Mouse (Mus musculus): ENCODE data around the gene Schip1. TPM values are rescaled to one million over a fixed set of nuclear protein-coding genes. Genes with fewer than 3 reads are reported as not detected.

Gene Schip1
- polyA plus RNA-seq, 2 experiments, result 12.1 to 18.9 TPM

DNA sequence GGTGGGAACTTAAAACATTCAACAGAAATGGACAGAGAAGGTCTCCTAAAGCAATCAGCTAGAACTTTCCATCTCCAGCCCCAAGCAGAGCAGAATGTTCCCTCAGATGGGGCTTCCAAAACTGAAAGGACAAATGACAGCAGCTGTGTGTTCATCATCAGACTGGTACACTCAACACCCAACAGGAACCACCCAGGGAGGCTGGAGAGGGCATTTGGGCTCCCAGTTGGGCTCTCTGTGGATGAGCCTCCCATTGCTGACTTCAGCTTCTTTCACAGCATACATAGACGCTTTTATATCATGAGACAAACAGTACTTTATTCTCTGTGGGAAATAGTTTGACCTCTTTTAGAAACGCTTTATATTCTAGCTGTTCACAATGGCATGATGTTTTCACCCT lies 291.9 kb downstream of the Schip1 start:
- H3K27me3 ChIP-seq (ENCODE audit: control insufficient read depth, insufficient read depth, low read length), result no peaks in the 10 kb centered on the region
- 70% methylated on average over 2 of the region's 2 CpGs for WGBS
- no peak overlapping the region for H3K27ac ChIP-seq (replicated peaks; ENCODE audit: low read depth, low read length)
- H3K9ac ChIP-seq (ENCODE audit: low read depth, low read length, severe bottlenecking), result no peak overlapping the region
- no peak for TF ChIP-seq POLR2A (IDR thresholded peaks at IDR 0.05; ENCODE audit: borderline replicate concordance, extremely low read depth, insufficient read depth, insufficient read length)
- ATAC-seq (ENCODE audit: low FRiP score, low read depth) (no peak), DNase-seq (ENCODE audit: low spot score) (no peak)
- no peak overlapping the region for H3K4me3 ChIP-seq (replicated peaks; ENCODE audit: low read length)
- H3K4me2 ChIP-seq (replicated peaks; ENCODE audit: low read depth, low read length, severe bottlenecking), result no peak overlapping the region
- peaks cover under 1% of the 10 kb centered on the region; the same call in 1 of the 2 replicates for H3K4me1 ChIP-seq (ENCODE audit: control insufficient read depth, insufficient read depth, low read length)
- no peaks in the 10 kb centered on the region for H3K36me3 ChIP-seq (ENCODE audit: control insufficient read depth, insufficient read depth, low read length)
- peaks cover 6% of the 10 kb centered on the region for H3K9me3 ChIP-seq (ENCODE audit: control insufficient read depth, low read length)

DNA sequence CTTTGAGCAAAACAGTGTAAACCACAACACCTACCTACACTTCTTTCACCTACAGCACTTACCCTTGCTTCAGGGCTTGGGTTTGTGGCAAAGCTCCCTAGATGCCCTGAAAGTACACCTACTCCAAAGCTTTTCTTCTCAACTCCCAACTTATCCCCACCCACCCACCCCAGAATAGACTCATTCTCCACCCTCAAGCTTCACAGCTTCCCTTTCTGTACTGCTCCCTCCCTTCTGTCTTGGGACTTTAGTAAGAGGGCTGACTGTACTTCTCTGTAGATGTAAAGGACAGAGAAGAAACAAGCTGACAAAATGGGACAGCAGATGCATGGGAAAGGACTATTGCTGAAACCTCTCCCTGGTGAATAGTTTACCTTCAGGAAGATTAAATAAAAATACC lies 303.4 kb downstream of the Schip1 start:
- Histone ChIP-seq H3K27ac (replicated peaks; ENCODE audit: low read depth, low read length) (no peak overlapping the region), H3K9ac (ENCODE audit: low read depth, low read length, severe bottlenecking) (no peak overlapping the region), H3K4me1 (ENCODE audit: control insufficient read depth, insufficient read depth, low read length) (no peaks in the 10 kb centered on the region), H3K9me3 (ENCODE audit: control insufficient read depth, low read length) (no peaks in the 10 kb centered on the region), H3K4me2 (replicated peaks; ENCODE audit: low read depth, low read length, severe bottlenecking) (no peak overlapping the region), H3K36me3 (ENCODE audit: control insufficient read depth, insufficient read depth, low read length) (no peaks in the 10 kb centered on the region), H3K27me3 (ENCODE audit: control insufficient read depth, insufficient read depth, low read length) (no peaks in the 10 kb centered on the region), H3K4me3 (replicated peaks; ENCODE audit: low read length) (no peak overlapping the region)
- DNase-seq (ENCODE audit: low spot score), result no peak
- TF ChIP-seq POLR2A (IDR thresholded peaks at IDR 0.05; ENCODE audit: borderline replicate concordance, extremely low read depth, insufficient read depth, insufficient read length), result no peak
- no peak for ATAC-seq (ENCODE audit: low FRiP score, low read depth)

DNA sequence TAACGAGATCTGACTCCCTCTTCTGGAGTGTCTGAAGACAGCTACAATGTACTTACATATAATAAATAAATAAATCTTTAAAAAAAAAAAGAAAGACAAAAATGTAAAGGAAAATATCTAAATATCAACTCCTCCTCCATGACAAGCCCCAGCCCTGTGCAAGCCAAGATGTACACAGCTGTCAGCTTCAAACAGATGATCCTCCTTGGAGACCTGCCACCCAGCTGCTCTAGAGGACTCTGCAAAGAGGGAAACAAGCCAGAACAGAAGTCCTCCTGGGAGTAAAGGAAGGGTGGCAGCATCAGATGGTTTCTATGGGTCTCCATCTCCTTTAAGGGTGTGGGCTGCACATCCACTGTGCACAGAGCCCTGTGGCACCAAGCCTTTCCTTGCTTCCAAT lies 308.3 kb downstream of the Schip1 start:
- Histone ChIP-seq H3K4me1 (ENCODE audit: control insufficient read depth, insufficient read depth, low read length) (no peaks in the 10 kb centered on the region), H3K9me3 (ENCODE audit: control insufficient read depth, low read length) (no peaks in the 10 kb centered on the region), H3K36me3 (ENCODE audit: control insufficient read depth, insufficient read depth, low read length) (no peaks in the 10 kb centered on the region), H3K27ac (replicated peaks; ENCODE audit: low read depth, low read length) (no peak overlapping the region), H3K4me2 (replicated peaks; ENCODE audit: low read depth, low read length, severe bottlenecking) (no peak overlapping the region), H3K4me3 (replicated peaks; ENCODE audit: low read length) (no peak overlapping the region), H3K27me3 (ENCODE audit: control insufficient read depth, insufficient read depth, low read length) (no peaks in the 10 kb centered on the region), H3K9ac (ENCODE audit: low read depth, low read length, severe bottlenecking) (no peak overlapping the region)
- no peak for DNase-seq (ENCODE audit: low spot score)
- WGBS, result no CpG with 5 or more reads among the region's 1 CpGs
- TF ChIP-seq POLR2A (IDR thresholded peaks at IDR 0.05; ENCODE audit: borderline replicate concordance, extremely low read depth, insufficient read depth, insufficient read length), result no peak
- ATAC-seq (ENCODE audit: low FRiP score, low read depth), result no peak

DNA sequence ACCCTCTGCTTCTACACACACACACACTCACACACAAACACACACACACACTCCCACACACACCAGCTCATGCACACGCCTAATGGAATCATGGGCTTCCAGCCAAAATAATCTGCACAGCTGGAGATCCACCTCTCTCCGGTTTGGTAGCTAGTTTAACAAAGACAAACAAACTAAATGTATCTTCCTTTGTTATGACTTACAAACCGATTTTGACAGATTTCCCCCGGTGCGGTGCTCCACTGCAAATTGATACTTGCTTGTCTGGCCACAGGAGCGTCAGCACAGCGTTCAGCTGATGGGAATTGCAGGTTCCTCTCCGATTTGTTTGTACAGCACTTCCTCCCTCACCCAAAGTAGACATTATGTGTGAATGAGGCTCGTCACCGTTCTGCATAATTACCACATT lies 310.5 kb downstream of the Schip1 start:
- DNase-seq (ENCODE audit: low spot score) (no peak), ATAC-seq (ENCODE audit: low FRiP score, low read depth) (no peak)
- Histone ChIP-seq H3K9ac (ENCODE audit: low read depth, low read length, severe bottlenecking) (no peak overlapping the region), H3K27me3 (ENCODE audit: control insufficient read depth, insufficient read depth, low read length) (no peaks in the 10 kb centered on the region), H3K27ac (replicated peaks; ENCODE audit: low read depth, low read length) (no peak overlapping the region), H3K36me3 (ENCODE audit: control insufficient read depth, insufficient read depth, low read length) (no peaks in the 10 kb centered on the region), H3K4me2 (replicated peaks; ENCODE audit: low read depth, low read length, severe bottlenecking) (no peak overlapping the region), H3K4me3 (replicated peaks; ENCODE audit: low read length) (no peak overlapping the region), H3K9me3 (ENCODE audit: control insufficient read depth, low read length) (no peaks in the 10 kb centered on the region), H3K4me1 (ENCODE audit: control insufficient read depth, insufficient read depth, low read length) (no peaks in the 10 kb centered on the region)
- TF ChIP-seq POLR2A (IDR thresholded peaks at IDR 0.05; ENCODE audit: borderline replicate concordance, extremely low read depth, insufficient read depth, insufficient read length), result no peak
- WGBS, result 50% methylated on average over 10 of the region's 10 CpGs

DNA sequence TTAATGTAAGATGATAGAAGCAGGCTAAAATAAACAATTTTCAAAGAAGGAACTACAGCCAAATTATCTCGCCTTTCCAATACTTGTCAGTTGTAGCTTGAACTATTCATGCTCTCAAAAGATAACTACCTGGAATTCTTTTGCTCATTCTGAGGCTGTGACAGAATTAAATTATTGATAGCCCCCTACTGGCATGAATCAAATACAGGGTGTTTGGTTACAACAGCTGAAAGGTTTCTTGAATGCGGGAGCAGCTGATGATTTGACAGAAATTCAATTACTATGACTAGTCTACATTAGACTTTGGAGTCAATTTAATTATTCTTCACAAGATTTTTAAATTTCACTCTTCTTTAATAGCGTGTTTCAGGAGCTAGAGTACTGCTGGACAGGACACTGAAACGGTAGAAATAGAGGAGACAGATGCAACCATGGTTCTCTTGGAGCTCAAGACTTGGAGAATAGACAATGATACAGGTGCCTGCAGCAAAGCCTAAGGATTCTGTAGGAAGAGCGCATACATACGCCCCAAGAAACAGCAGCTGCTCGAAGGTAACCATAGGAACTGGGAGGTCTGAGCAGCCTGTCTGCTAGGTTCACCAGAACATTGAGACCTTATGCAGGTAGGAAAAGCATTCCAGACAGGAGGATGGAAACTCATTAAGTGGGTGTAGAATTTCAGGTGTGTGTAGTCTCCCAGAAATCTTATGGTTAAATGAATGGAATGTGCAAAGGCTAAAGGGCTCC lies 313.0 kb downstream of the Schip1 start:
- no peaks in the 10 kb centered on the region for H3K9me3 ChIP-seq (ENCODE audit: control insufficient read depth, low read length)
- 68% methylated on average over 7 of the region's 7 CpGs for WGBS
- H3K4me3 ChIP-seq (replicated peaks; ENCODE audit: low read length), result no peak overlapping the region
- no peaks in the 10 kb centered on the region for H3K36me3 ChIP-seq (ENCODE audit: control insufficient read depth, insufficient read depth, low read length)
- DNase-seq (ENCODE audit: low spot score), result no peak
- no peak overlapping the region for H3K27ac ChIP-seq (replicated peaks; ENCODE audit: low read depth, low read length)
- ATAC-seq (ENCODE audit: low FRiP score, low read depth), result no peak
- no peaks in the 10 kb centered on the region for H3K27me3 ChIP-seq (ENCODE audit: control insufficient read depth, insufficient read depth, low read length)
- TF ChIP-seq POLR2A (IDR thresholded peaks at IDR 0.05; ENCODE audit: borderline replicate concordance, extremely low read depth, insufficient read depth, insufficient read length), result no peak
- no peaks in the 10 kb centered on the region for H3K4me1 ChIP-seq (ENCODE audit: control insufficient read depth, insufficient read depth, low read length)
- H3K4me2 ChIP-seq (replicated peaks; ENCODE audit: low read depth, low read length, severe bottlenecking), result no peak overlapping the region
- H3K9ac ChIP-seq (ENCODE audit: low read depth, low read length, severe bottlenecking), result no peak overlapping the region
